Mouse (Mus musculus) neural tube, postnatal 0 days (tissue): ENCODE measurements around the gene Erlin1. TPM values are rescaled to one million over a fixed set of nuclear protein-coding genes. Genes with fewer than 3 reads are reported as not detected.

ENCODE experiments used
- polyA plus RNA-seq: library from polyadenylated mRNA; unstranded; fragments of >200 nt; fragmentation: Nextera tagmentation; extraction: Ambion mirVana; gene quantifications from 2 replicates; pipeline ENCODE4 v1.2.1, GENCODE M21; 2015

Erlin1 gene
- polyA plus RNA-seq, result 16.3 and 17.0 TPM in 2 replicates

GRCm38 (mm10) chr19:44069121-44069913 lies at the start of gene Erlin1:
Gene Erlin1, minus strand, starts transcription at chr19:44069785.

DNA sequence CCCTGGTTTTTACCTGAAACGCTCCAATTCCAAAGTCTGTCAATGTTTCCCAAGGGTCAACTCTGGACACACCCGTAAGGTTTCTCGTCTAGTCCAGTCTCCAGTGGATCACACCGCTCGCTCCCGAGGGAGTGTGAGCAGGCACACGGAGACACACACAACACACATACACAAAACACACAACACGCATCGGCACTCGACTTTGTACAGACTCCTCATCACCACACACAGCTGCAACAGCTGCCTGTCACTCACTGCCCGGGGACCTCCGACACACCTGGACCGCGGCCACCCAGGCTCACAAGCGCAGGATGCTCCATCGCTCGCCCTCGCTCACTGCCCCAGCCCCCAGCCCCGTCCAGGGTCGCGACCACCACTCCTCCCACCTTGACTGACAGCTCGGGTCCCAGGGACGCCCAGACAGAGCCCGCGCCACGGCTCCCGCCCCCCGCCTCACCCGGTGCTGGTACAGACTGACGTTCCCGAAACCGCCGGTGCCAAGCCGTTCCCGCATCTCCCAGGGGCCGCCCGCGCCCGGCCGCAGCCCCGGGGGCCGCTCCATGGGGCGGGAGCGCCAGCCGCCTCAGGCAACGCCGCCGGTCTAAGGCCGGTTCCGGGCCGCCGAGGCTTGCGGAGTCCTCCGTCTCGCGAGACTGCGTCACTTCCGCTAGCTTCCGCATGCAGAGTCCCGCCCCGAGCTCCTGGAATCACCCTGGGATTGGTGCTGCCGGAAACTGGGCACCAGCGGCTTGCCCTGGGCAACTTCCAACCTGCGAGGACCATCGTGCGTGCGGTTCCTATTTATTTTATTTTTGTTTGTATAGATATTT lies 37.5 kb upstream of the Erlin1 start, which contains the start of gene Chuk:
Gene Chuk (minus strand): TSS at position 650 of the 830 bp plus-strand sequence.

GRCm38 (mm10) chr19:44028972-44029371 lies 40.6 kb downstream of the Erlin1 start, which contains the start of gene Cyp2c23:
Gene Cyp2c23, minus strand, starts transcription at chr19:44029208.

DNA sequence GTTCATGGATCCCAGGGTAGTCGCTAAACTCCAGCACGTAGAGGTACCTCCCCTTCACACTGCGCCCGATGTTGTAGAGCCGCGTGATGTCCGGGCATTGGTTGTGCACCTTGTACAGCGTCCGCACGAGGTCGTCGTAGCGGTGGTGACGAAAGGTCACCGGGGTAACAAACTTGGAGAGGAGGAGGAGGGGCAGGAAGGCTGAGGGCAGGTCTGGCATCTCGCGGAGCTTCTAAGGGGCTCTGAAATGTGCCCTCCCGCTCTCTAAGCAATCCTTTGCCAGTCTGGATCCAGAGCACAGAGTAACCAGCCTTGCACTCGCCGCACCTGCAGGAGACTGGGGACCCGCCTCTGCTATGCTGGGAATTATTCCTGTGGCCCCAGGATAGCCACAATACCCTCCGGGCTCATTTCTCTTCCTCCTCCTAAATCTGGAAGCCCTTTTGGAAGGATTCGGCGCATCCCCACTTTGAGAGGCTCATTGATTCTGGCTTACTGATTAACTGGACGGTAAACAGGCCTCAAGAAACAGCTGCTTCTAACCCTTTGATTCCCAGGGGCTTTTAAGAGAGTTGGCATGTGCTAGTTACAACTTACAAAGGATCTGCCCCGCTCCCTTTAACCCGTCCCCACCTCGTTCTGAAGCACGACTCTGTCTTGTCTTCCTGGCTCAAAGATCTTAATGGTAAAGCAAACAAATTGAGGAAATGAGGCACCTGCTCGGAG lies 83.4 kb downstream of the Erlin1 start, which contains the start of gene Cpn1:
Gene Cpn1 (minus strand): TSS at position 488 of the 726 bp plus-strand sequence.

Other genes with a start within 250 kb of the Erlin1 start
- 7.9 and 8.0 TPM in 2 replicates for gene Dnmbp, start 129.6 kb downstream of the Erlin1 start, polyA plus RNA-seq
- gene Cpn1, start 83.2 kb downstream of the Erlin1 start, polyA plus RNA-seq, result 0.10 and 0.20 TPM in 2 replicates
- gene Cyp2c23, start 40.6 kb downstream of the Erlin1 start, polyA plus RNA-seq, result not detected in 2 replicates
- 36.8 and 38.5 TPM in 2 replicates for gene Chuk, start 37.7 kb upstream of the Erlin1 start, polyA plus RNA-seq
- gene Cwf19l1, start 66.1 kb upstream of the Erlin1 start, polyA plus RNA-seq, result 23.2 and 24.4 TPM in 2 replicates
- gene Bloc1s2, start 76.7 kb upstream of the Erlin1 start, polyA plus RNA-seq, result 176 and 191 TPM in 2 replicates
- 6.1 and 6.4 TPM in 2 replicates for gene Pkd2l1, start 122.7 kb upstream of the Erlin1 start, polyA plus RNA-seq
- gene Scd3, start 133.5 kb upstream of the Erlin1 start, polyA plus RNA-seq, result 3.5 and 4.4 TPM in 2 replicates
- gene Scd2, start 223.9 kb upstream of the Erlin1 start, polyA plus RNA-seq, result 239 TPM in 2 replicates